Mouse (Mus musculus) stomach, postnatal 0 days (tissue): Measurements from ENCODE around the gene Nccrp1. TPM values are rescaled to one million over a fixed set of nuclear protein-coding genes. Genes with fewer than 3 reads are reported as not detected.

Experiments used
- ATAC-seq: fragments of 200-750 bp; cut with Nextera tagmentation; 2 replicates; pipeline ENCODE4 v1.8.0; 2017; ENCODE audit not compliant: low FRiP score, low TSS enrichment
- DNase-seq: peaks from one replicate; pipeline ENCODE4 v3.0.0-alpha.2; 2016; ENCODE audit warnings: low spot score
- H3K27ac ChIP-seq: fragments of 300-500 bp; sonication (generic); replicated peaks from 2 replicates; pipeline ENCODE4 v1.5.1; 2014; ENCODE audit warnings: mild to moderate bottlenecking, control low read depth
- H3K27me3 ChIP-seq: fragments of 300-500 bp; sonication (generic); 2 replicates; pipeline ENCODE4 v1.6.1; 2014; ENCODE audit warnings: low read length; ENCODE audit not compliant: control insufficient read depth, insufficient read depth
- H3K36me3 ChIP-seq: fragments of 300-500 bp; sonication (generic); 2 replicates; pipeline ENCODE4 v1.6.1; 2014; ENCODE audit warnings: low read length, mixed read lengths; ENCODE audit not compliant: control insufficient read depth, insufficient read depth
- H3K4me1 ChIP-seq: fragments of 300-500 bp; sonication (generic); replicated peaks from 2 replicates; pipeline ENCODE4 v1.6.1; 2014; ENCODE audit warnings: antibody characterized with exemption; ENCODE audit not compliant: control insufficient read depth, insufficient read depth
- H3K4me2 ChIP-seq: fragments of 300-500 bp; sonication (generic); replicated peaks from 2 replicates; pipeline ENCODE4 v1.6.1; 2014; ENCODE audit warnings: low read depth, mild to moderate bottlenecking, control low read depth, moderate library complexity
- H3K4me3 ChIP-seq: fragments of 300-500 bp; sonication (generic); 2 replicates; pipeline ENCODE4 v1.5.1; 2014; ENCODE audit warnings: low read depth, low read length, control low read depth
- H3K9ac ChIP-seq: fragments of 300-500 bp; sonication (generic); 2 replicates; pipeline ENCODE4 v1.6.1; 2014; ENCODE audit warnings: mild to moderate bottlenecking, low read length, control low read depth, mixed read lengths
- H3K9me3 ChIP-seq: fragments of 300-500 bp; sonication (generic); 2 replicates; pipeline ENCODE4 v1.6.1; 2016; ENCODE audit warnings: low read length; ENCODE audit not compliant: control insufficient read depth
- CTCF ChIP-seq: IDR thresholded peaks from 2 replicates; pipeline ENCODE4 v1.5.1; 2016; ENCODE audit warnings: antibody characterized with exemption, low read depth, mild to moderate bottlenecking, moderate library complexity
- EP300 ChIP-seq: optimal IDR thresholded peaks from 2 replicates; pipeline ENCODE3; 2016; ENCODE audit warnings: antibody characterized with exemption
- WGBS: fragments of 180-500 bp; shearing (Covaris S2); extraction: QIAGEN DNeasy Blood & Tissue Kit; methylation state at CpG from one replicate; pipeline ENCODE4 v1.1.7; 2014; 5-methylcytosine and 5-hydroxymethylcytosine counted together
- polyA plus RNA-seq: library from polyadenylated mRNA; unstranded; fragments of >200 nt; fragmentation: Nextera tagmentation; extraction: Ambion mirVana; gene quantifications from 2 replicates; pipeline ENCODE4 v1.2.1, GENCODE M21; 2015

The Nccrp1 gene
- polyA plus RNA-seq, 1 experiment from 2014 or later: 20.1 TPM

DNA sequence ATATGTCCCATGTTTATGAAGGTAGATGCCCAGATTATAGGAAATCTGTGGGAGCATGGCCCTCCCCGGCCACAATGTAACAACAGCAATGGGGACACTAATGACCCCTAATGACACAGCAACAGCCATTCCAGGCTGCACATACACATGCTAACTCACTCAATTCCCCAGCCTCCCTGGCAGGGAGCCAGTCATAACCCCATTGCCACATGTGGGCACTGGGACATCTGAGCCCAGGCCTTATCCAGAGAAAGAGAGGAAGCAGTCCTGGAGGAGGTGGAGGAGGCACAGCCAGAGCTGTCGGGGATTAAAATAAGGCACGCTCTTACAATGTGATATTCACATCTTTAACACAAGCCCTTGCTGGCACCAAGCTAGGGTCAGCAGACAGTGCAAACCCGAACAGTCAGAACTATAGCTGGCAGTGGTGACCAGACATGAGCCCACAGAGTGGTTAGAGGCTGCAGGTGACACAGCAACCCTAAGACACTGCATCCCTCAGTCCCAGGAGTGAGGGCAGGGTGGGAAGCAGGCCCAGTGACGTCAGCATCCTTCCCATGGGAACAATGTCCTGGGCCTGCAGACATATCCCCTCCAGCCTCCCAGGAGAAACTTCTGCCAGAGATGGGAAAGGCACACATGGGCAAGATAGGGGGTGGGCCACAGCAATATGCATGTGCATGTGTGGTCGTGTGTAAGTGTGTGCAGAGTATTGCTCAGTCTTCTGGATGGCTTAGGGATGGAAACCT is 39.8 kb upstream of the Nccrp1 start:
- WGBS: 54% methylated on average over 6 of the region's 6 CpGs
- no peaks in the 10 kb centered on the region for H3K27me3 ChIP-seq
- 0 out of 2 replicates have a peak overlapping the region, but pooled peaks have one; percentile 30 for H3K27ac ChIP-seq
- no peak for DNase-seq
- H3K4me2 ChIP-seq: no peak overlapping the region
- H3K4me3 ChIP-seq: no peak overlapping the region
- no peaks in the 10 kb centered on the region for H3K9me3 ChIP-seq
- peaks cover 19% of the 10 kb centered on the region for H3K4me1 ChIP-seq
- ATAC-seq: 0 out of 2 replicates have a peak, but pooled peaks have one; percentile 4
- no peaks in the 10 kb centered on the region for H3K36me3 ChIP-seq
- TF ChIP-seq EP300: no peak
- TF ChIP-seq CTCF: no peak
- H3K9ac ChIP-seq: peak overlapping the region; percentile 23; the same call in 1 of the 2 replicates

GRCm38 (mm10) chr7:28585001-28585400 is 37.9 kb upstream of the Nccrp1 start:
- H3K9ac ChIP-seq: peak overlapping the region; percentile 27; the same call in 1 of the 2 replicates
- no peak overlapping the region for H3K4me2 ChIP-seq
- H3K4me3 ChIP-seq: no peak overlapping the region
- WGBS: 66% methylated on average over 6 of the region's 6 CpGs
- ATAC-seq: no peak
- peaks cover 22% of the 10 kb centered on the region for H3K4me1 ChIP-seq
- no peak for DNase-seq
- peak overlapping the region; percentile 82 for H3K27ac ChIP-seq
- H3K36me3 ChIP-seq: no peaks in the 10 kb centered on the region
- no peaks in the 10 kb centered on the region for H3K9me3 ChIP-seq
- no peaks in the 10 kb centered on the region for H3K27me3 ChIP-seq
- TF ChIP-seq EP300: no peak
- TF ChIP-seq CTCF: no peak

- 59% methylated on average over 4 of the region's 4 CpGs for WGBS
- no peak overlapping the region for H3K4me2 ChIP-seq
- no peaks in the 10 kb centered on the region for H3K9me3 ChIP-seq
- H3K36me3 ChIP-seq: no peaks in the 10 kb centered on the region
- DNase-seq (no peak), ATAC-seq (no peak)
- peak overlapping the region; percentile 27; the same call in 1 of the 2 replicates for H3K9ac ChIP-seq
- TF ChIP-seq CTCF: no peak
- no peak for TF ChIP-seq EP300
- no peak overlapping the region for H3K4me3 ChIP-seq
- peak overlapping the region; percentile 82 for H3K27ac ChIP-seq
- H3K27me3 ChIP-seq: no peaks in the 10 kb centered on the region
- peaks cover 22% of the 10 kb centered on the region for H3K4me1 ChIP-seq
These were observed 37.4 kb upstream of the Nccrp1 start for GRCm38 (mm10) chr7:28584468-28584867.

DNA sequence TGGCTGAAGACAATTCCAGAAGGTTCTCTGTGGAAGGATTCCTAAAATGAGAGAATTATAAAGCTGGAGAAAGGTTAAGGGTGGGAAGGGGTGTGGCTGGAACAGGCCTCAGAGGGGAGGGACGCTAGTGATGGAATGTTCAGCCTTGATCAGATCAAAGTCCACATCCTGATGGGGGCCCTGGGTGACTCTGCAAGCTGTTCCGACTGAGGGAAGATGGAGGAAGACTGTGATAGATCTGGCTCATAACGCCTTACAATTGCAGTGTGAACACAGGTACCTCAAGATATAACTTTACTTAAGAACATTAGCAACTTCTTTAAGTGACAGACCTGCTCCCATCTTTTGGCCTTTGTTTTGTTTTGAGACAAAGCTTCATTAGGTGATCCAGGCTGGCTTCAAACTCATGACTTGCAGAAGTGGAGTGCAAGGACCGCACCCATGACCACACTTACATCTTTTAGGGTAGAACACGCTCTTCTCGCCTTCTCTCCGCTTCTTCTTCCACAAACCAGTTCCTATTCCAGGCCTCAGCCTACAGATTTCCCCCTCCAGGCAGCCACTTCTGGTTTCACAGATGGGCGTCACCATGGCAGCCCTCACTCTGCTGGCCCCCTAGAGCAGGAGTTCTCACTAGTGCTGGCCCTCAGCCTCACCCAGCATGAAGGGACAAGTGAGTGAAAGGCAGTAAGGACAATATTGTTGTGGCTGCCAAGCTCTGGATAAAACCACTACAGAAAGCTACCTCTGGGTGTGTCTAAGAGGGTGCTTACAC is 36.7 kb upstream of the Nccrp1 start:
- H3K4me1 ChIP-seq: peaks cover 22% of the 10 kb centered on the region
- DNase-seq (peak; percentile 66), ATAC-seq (peak; percentile 62)
- H3K4me3 ChIP-seq: no peak overlapping the region
- H3K4me2 ChIP-seq: no peak overlapping the region; the same call in 1 of the 2 replicates
- H3K36me3 ChIP-seq: no peaks in the 10 kb centered on the region
- no peaks in the 10 kb centered on the region for H3K9me3 ChIP-seq
- TF ChIP-seq EP300 (no peak), CTCF (no peak)
- H3K27me3 ChIP-seq: no peaks in the 10 kb centered on the region
- peak overlapping the region; percentile 82 for H3K27ac ChIP-seq
- no peak overlapping the region for H3K9ac ChIP-seq
- WGBS: 54% methylated on average over 8 of the region's 8 CpGs

- no peaks in the 10 kb centered on the region for H3K27me3 ChIP-seq
These were observed 35.8 kb upstream of the Nccrp1 start for GRCm38 (mm10) chr7:28582841-28583240.

More at GRCm38 (mm10) chr7:28582841-28583240, 35.8 kb upstream of the Nccrp1 start:
- TF ChIP-seq EP300 (no peak), CTCF (no peak)
- peaks cover 17% of the 10 kb centered on the region for H3K4me1 ChIP-seq
- H3K9me3 ChIP-seq: no peaks in the 10 kb centered on the region
- no peak for ATAC-seq
- 0 out of 2 replicates have a peak overlapping the region, but pooled peaks have one; percentile 23 for H3K9ac ChIP-seq
- 62% methylated on average over 11 of the region's 11 CpGs for WGBS
- H3K36me3 ChIP-seq: no peaks in the 10 kb centered on the region
- no peak overlapping the region for H3K4me3 ChIP-seq
- peak overlapping the region; percentile 82 for H3K27ac ChIP-seq
- H3K4me2 ChIP-seq: no peak overlapping the region; the same call in 1 of the 2 replicates
- no peak for DNase-seq
